Comparison of ENCODE assay signal across 19 mouse cellular contexts in the genomic region with DNA sequence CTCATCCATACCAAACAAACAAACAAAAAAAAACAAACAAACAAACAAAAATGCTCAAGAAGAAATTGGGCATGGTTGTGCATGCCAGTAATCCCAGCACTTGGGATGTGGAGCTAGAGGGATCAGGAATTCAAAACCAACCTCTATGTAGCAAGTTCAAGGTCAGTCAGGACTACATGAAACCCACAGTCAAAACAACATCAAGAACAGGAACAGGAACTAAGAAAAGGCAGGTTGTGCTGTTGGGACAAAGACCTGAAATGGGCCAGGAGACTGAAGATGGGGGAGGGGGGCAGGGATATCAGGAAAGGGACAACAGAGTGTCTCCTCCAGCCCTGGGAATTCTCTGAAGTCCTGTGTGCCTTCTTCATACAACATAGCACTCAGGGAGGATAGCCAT.
DNase-seq lines count a peak whose midpoint lies in the region; ATAC-seq and TF ChIP-seq lines count a peak whose summit lies in the region.
"Had no signal": no experiment of that assay in that cellular context is flagged by ENCODE, and none has a peak within 500 bp of the region (broad histone marks: within the 10 kb centered on the region; RNA-seq: fewer than 3 reads in every experiment).

No protein-coding gene starts in this region.

- H3K4me1 ChIP-seq in spleen, adult 2 months (ENCODE audit: control insufficient read depth, insufficient read depth, insufficient read length): peaks cover 4% of the 10 kb centered on the region; the same call in 1 of the 2 replicates
- peaks cover 47% of the 10 kb centered on the region for H3K4me1 ChIP-seq in embryonic facial prominence, embryonic 10.5 days

- H3K4me3 ChIP-seq in spleen, adult 2 months (ENCODE audit: extremely low read depth, insufficient read depth, insufficient read length): no peak overlapping the region
- H3K4me3 ChIP-seq in embryonic facial prominence, embryonic 10.5 days: no peak overlapping the region
- no peak overlapping the region for H3K4me3 ChIP-seq in macrophage (ENCODE audit: inconsistent target)
- H3K4me3 ChIP-seq: embryonic facial prominence, embryonic 12.5 days; heart, embryonic 12.5 days; hindbrain, embryonic 15.5 days had no signal

- H3K27me3 ChIP-seq in spleen, adult 2 months (ENCODE audit: control insufficient read depth, insufficient read depth, low read length): no peaks in the 10 kb centered on the region
- peaks cover 3% of the 10 kb centered on the region; the same call in 1 of the 2 replicates for H3K27me3 ChIP-seq in embryonic facial prominence, embryonic 10.5 days (replicated peaks; ENCODE audit: low read depth, poor library complexity, severe bottlenecking)
- H3K27me3 ChIP-seq: embryonic facial prominence, embryonic 12.5 days; hindbrain, embryonic 15.5 days had no signal

- no peaks in the 10 kb centered on the region for H3K36me3 ChIP-seq in spleen, adult 2 months (ENCODE audit: control insufficient read depth, insufficient read depth, low read length)
- H3K36me3 ChIP-seq in embryonic facial prominence, embryonic 10.5 days (replicated peaks): no peaks in the 10 kb centered on the region
- H3K36me3 ChIP-seq in macrophage (ENCODE audit: inconsistent target): no peaks in the 10 kb centered on the region
- H3K36me3 ChIP-seq: embryonic facial prominence, embryonic 12.5 days; heart, embryonic 12.5 days; hindbrain, embryonic 15.5 days had no signal

- no peaks in the 10 kb centered on the region for H3K79me2 ChIP-seq in macrophage (ENCODE audit: inconsistent target)

- no peak for TF ChIP-seq POLR2A in spleen, adult 2 months (IDR thresholded peaks at IDR 0.05; ENCODE audit: low read depth, low read length)

- H3K9me3 ChIP-seq in embryonic facial prominence, embryonic 10.5 days: no peaks in the 10 kb centered on the region
- H3K9me3 ChIP-seq: embryonic facial prominence, embryonic 12.5 days; heart, embryonic 12.5 days; hindbrain, embryonic 15.5 days had no signal

- TF ChIP-seq CTCF in spleen, adult 2 months (IDR thresholded peaks at IDR 0.05; ENCODE audit: extremely low read depth, insufficient read depth, insufficient read length, insufficient replicate concordance): no peak

- DNase-seq in spleen, adult 2 months (ENCODE audit: low read depth in 1 of 2, low spot score in 2 of 2): no peak
- DNase-seq in spleen, adult 12 weeks (ENCODE audit: low spot score): no peak
- DNase-seq in embryonic facial prominence, embryonic 10.5 days (ENCODE audit: low spot score): no peak
- no peak for DNase-seq in layer of hippocampus, postnatal 25 days (ENCODE audit: extremely low spot score in 1 of 2, low spot score in 1 of 2)
- no peak for DNase-seq in right cerebral cortex, postnatal 36 days (ENCODE audit: low spot score in 2 of 2)
- no peak for DNase-seq in left cerebral cortex, postnatal 25 days (ENCODE audit: low spot score in 2 of 2)
- DNase-seq: adrenal gland, adult 8-10 months; adrenal gland, postnatal 36 days; cerebellum, adult 2 months; embryo, embryonic 11 days; gastrocnemius, postnatal 10 days had no signal

- no peak for ATAC-seq in cerebellum, adult (ENCODE audit: insufficient number of reproducible peaks, low FRiP score, low TSS enrichment)
- ATAC-seq: forebrain, embryonic 14.5 days; inflammation-experienced regulatory T-cells, adult 6 months; intestine, postnatal 0 days had no signal

- intact Hi-C loops in left cerebral cortex, postnatal 25 days (cut with DNase I): no loop called here

- H3K27ac ChIP-seq in spleen, adult 2 months (ENCODE audit: insufficient read depth, low read length): peak overlapping the region; percentile 21; the same call in 1 of the 2 replicates
- H3K27ac ChIP-seq in embryonic facial prominence, embryonic 10.5 days (replicated peaks): 0 out of 2 replicates have a peak overlapping the region, but pooled peaks have one; percentile 14
- peak overlapping the region; percentile 97 for H3K27ac ChIP-seq in macrophage
- H3K27ac ChIP-seq: hindbrain, embryonic 15.5 days had no signal

Comparison
In these comparisons a context has a peak if more than half of its experiments do, and no peak if none do; other contexts are left out.
1. H3K27ac ChIP-seq: peak in every context shown above with its lines; median percentile 97 in macrophage; 21 in spleen, adult 2 months; 14 in embryonic facial prominence, embryonic 10.5 days.